Mouse (Mus musculus): ENCODE results near the gene Zic4. TPM values are rescaled to one million over a fixed set of nuclear protein-coding genes. Genes with fewer than 3 reads are reported as not detected.

The Zic4 gene
- polyA plus RNA-seq, 1 experiment from 2014 or later, result not detected

- H3K4me3 ChIP-seq (ENCODE audit: low read depth, low read length), result no peak overlapping the region
- H3K27me3 ChIP-seq (replicated peaks; ENCODE audit: control insufficient read depth, insufficient read depth, low read length), result peaks cover 85% of the 10 kb centered on the region
- WGBS, result 4% methylated on average over 36 of the region's 37 CpGs
- no peak overlapping the region for H3K27ac ChIP-seq (ENCODE audit: low read depth, low read length)
- H3K4me1 ChIP-seq (replicated peaks; ENCODE audit: control insufficient read depth, insufficient read depth, low read length), result no peaks in the 10 kb centered on the region
- no peaks in the 10 kb centered on the region for H3K36me3 ChIP-seq (ENCODE audit: control insufficient read depth, insufficient read depth, low read length)
- ATAC-seq (replicated peaks; ENCODE audit: low FRiP score) (no peak), DNase-seq (ENCODE audit: low spot score) (no peak)
- no peaks in the 10 kb centered on the region for H3K9me3 ChIP-seq (ENCODE audit: control insufficient read depth, low read length)
- H3K9ac ChIP-seq (ENCODE audit: low read depth, low read length), result no peak overlapping the region
- no peak overlapping the region for H3K4me2 ChIP-seq
These were observed 8.4 kb upstream of the Zic4 start for GRCm38 (mm10) chr9:91353551-91354433.

- H3K4me2 ChIP-seq, result no peak overlapping the region
- DNase-seq (ENCODE audit: low spot score), result no peak
- H3K9me3 ChIP-seq (ENCODE audit: control insufficient read depth, low read length), result no peaks in the 10 kb centered on the region
- H3K4me3 ChIP-seq (ENCODE audit: low read depth, low read length), result no peak overlapping the region
- H3K36me3 ChIP-seq (ENCODE audit: control insufficient read depth, insufficient read depth, low read length), result no peaks in the 10 kb centered on the region
- no peak overlapping the region for H3K27ac ChIP-seq (ENCODE audit: low read depth, low read length)
- WGBS, result 6% methylated on average over 22 of the region's 22 CpGs
- ATAC-seq (replicated peaks; ENCODE audit: low FRiP score), result no peak
- no peak overlapping the region for H3K9ac ChIP-seq (ENCODE audit: low read depth, low read length)
- no peaks in the 10 kb centered on the region for H3K4me1 ChIP-seq (replicated peaks; ENCODE audit: control insufficient read depth, insufficient read depth, low read length)
- H3K27me3 ChIP-seq (replicated peaks; ENCODE audit: control insufficient read depth, insufficient read depth, low read length), result peaks cover 88% of the 10 kb centered on the region
These were observed 7.6 kb upstream of the Zic4 start for GRCm38 (mm10) chr9:91354434-91355269.

- DNase-seq (ENCODE audit: low spot score), result no peak
- no peak for ATAC-seq (replicated peaks; ENCODE audit: low FRiP score)
- Histone ChIP-seq H3K27me3 (replicated peaks; ENCODE audit: control insufficient read depth, insufficient read depth, low read length) (peaks cover 89% of the 10 kb centered on the region), H3K4me2 (no peak overlapping the region; the same call in 1 of the 2 replicates), H3K36me3 (ENCODE audit: control insufficient read depth, insufficient read depth, low read length) (no peaks in the 10 kb centered on the region), H3K27ac (ENCODE audit: low read depth, low read length) (no peak overlapping the region), H3K4me3 (ENCODE audit: low read depth, low read length) (no peak overlapping the region), H3K9me3 (ENCODE audit: control insufficient read depth, low read length) (no peaks in the 10 kb centered on the region), H3K9ac (ENCODE audit: low read depth, low read length) (no peak overlapping the region), H3K4me1 (replicated peaks; ENCODE audit: control insufficient read depth, insufficient read depth, low read length) (no peaks in the 10 kb centered on the region)
- 2% methylated on average over 7 of the region's 7 CpGs for WGBS
These were observed 7.0 kb upstream of the Zic4 start for GRCm38 (mm10) chr9:91355270-91355589.

GRCm38 (mm10) chr9:91355629-91356352 is 6.4 kb upstream of the Zic4 start:
- H3K4me2 ChIP-seq, result peak overlapping the region; percentile 43
- ATAC-seq (replicated peaks; ENCODE audit: low FRiP score), result no peak
- H3K27ac ChIP-seq (ENCODE audit: low read depth, low read length), result no peak overlapping the region
- H3K4me1 ChIP-seq (replicated peaks; ENCODE audit: control insufficient read depth, insufficient read depth, low read length), result no peaks in the 10 kb centered on the region
- H3K9me3 ChIP-seq (ENCODE audit: control insufficient read depth, low read length), result no peaks in the 10 kb centered on the region
- H3K27me3 ChIP-seq (replicated peaks; ENCODE audit: control insufficient read depth, insufficient read depth, low read length), result peaks cover 88% of the 10 kb centered on the region
- no peak for DNase-seq (ENCODE audit: low spot score)
- H3K36me3 ChIP-seq (ENCODE audit: control insufficient read depth, insufficient read depth, low read length), result no peaks in the 10 kb centered on the region
- 2% methylated on average over 28 of the region's 35 CpGs for WGBS
- peak overlapping the region; percentile 26 for H3K4me3 ChIP-seq (ENCODE audit: low read depth, low read length)
- no peak overlapping the region for H3K9ac ChIP-seq (ENCODE audit: low read depth, low read length)

- Histone ChIP-seq H3K4me3 (ENCODE audit: low read depth, low read length) (no peak overlapping the region), H3K4me1 (replicated peaks; ENCODE audit: control insufficient read depth, insufficient read depth, low read length) (no peaks in the 10 kb centered on the region), H3K9me3 (ENCODE audit: control insufficient read depth, low read length) (no peaks in the 10 kb centered on the region), H3K4me2 (no peak overlapping the region), H3K27me3 (replicated peaks; ENCODE audit: control insufficient read depth, insufficient read depth, low read length) (peaks cover 88% of the 10 kb centered on the region), H3K27ac (ENCODE audit: low read depth, low read length) (no peak overlapping the region), H3K36me3 (ENCODE audit: control insufficient read depth, insufficient read depth, low read length) (no peaks in the 10 kb centered on the region), H3K9ac (ENCODE audit: low read depth, low read length) (no peak overlapping the region)
- 13% methylated on average over 4 of the region's 4 CpGs for WGBS
- DNase-seq (ENCODE audit: low spot score) (no peak), ATAC-seq (replicated peaks; ENCODE audit: low FRiP score) (no peak)
These were observed 5.9 kb upstream of the Zic4 start for GRCm38 (mm10) chr9:91356353-91356740.

GRCm38 (mm10) chr9:91357321-91357720 is 4.9 kb upstream of the Zic4 start:
- H3K9me3 ChIP-seq (ENCODE audit: control insufficient read depth, low read length), result no peaks in the 10 kb centered on the region
- DNase-seq (ENCODE audit: low spot score), result no peak
- no peak overlapping the region for H3K4me2 ChIP-seq
- no peak for ATAC-seq (replicated peaks; ENCODE audit: low FRiP score)
- H3K27me3 ChIP-seq (replicated peaks; ENCODE audit: control insufficient read depth, insufficient read depth, low read length), result peaks cover 89% of the 10 kb centered on the region
- WGBS, result 11% methylated on average over 3 of the region's 3 CpGs
- H3K9ac ChIP-seq (ENCODE audit: low read depth, low read length), result no peak overlapping the region
- no peaks in the 10 kb centered on the region; the same call in 1 of the 2 replicates for H3K4me1 ChIP-seq (replicated peaks; ENCODE audit: control insufficient read depth, insufficient read depth, low read length)
- no peak overlapping the region for H3K4me3 ChIP-seq (ENCODE audit: low read depth, low read length)
- H3K27ac ChIP-seq (ENCODE audit: low read depth, low read length), result no peak overlapping the region
- no peaks in the 10 kb centered on the region for H3K36me3 ChIP-seq (ENCODE audit: control insufficient read depth, insufficient read depth, low read length)

- Histone ChIP-seq H3K9ac (ENCODE audit: low read depth, low read length) (no peak overlapping the region), H3K4me1 (replicated peaks; ENCODE audit: control insufficient read depth, insufficient read depth, low read length) (no peaks in the 10 kb centered on the region; the same call in 1 of the 2 replicates), H3K4me2 (no peak overlapping the region), H3K27me3 (replicated peaks; ENCODE audit: control insufficient read depth, insufficient read depth, low read length) (peaks cover 89% of the 10 kb centered on the region), H3K4me3 (ENCODE audit: low read depth, low read length) (no peak overlapping the region), H3K27ac (ENCODE audit: low read depth, low read length) (no peak overlapping the region), H3K36me3 (ENCODE audit: control insufficient read depth, insufficient read depth, low read length) (no peaks in the 10 kb centered on the region), H3K9me3 (ENCODE audit: control insufficient read depth, low read length) (no peaks in the 10 kb centered on the region)
- WGBS, result 10% methylated on average over 10 of the region's 10 CpGs
- DNase-seq (ENCODE audit: low spot score) (no peak), ATAC-seq (replicated peaks; ENCODE audit: low FRiP score) (no peak)
These were observed 3.1 kb upstream of the Zic4 start for GRCm38 (mm10) chr9:91358851-91359687.
